Mouse (Mus musculus) stomach, postnatal 0 days (tissue): Measurements from ENCODE around the gene Enpp7. TPM values are rescaled to one million over a fixed set of nuclear protein-coding genes. Genes with fewer than 3 reads are reported as not detected.

ENCODE experiments used
- ATAC-seq: fragments of 200-750 bp; cut with Nextera tagmentation; 2 replicates; pipeline ENCODE4 v1.8.0; 2017; ENCODE audit not compliant: low FRiP score, low TSS enrichment
- DNase-seq: peaks from one replicate; pipeline ENCODE4 v3.0.0-alpha.2; 2016; ENCODE audit warnings: low spot score
- H3K27ac ChIP-seq: fragments of 300-500 bp; sonication (generic); replicated peaks from 2 replicates; pipeline ENCODE4 v1.5.1; 2014; ENCODE audit warnings: mild to moderate bottlenecking, control low read depth
- H3K27me3 ChIP-seq: fragments of 300-500 bp; sonication (generic); 2 replicates; pipeline ENCODE4 v1.6.1; 2014; ENCODE audit warnings: low read length; ENCODE audit not compliant: control insufficient read depth, insufficient read depth
- H3K36me3 ChIP-seq: fragments of 300-500 bp; sonication (generic); 2 replicates; pipeline ENCODE4 v1.6.1; 2014; ENCODE audit warnings: low read length, mixed read lengths; ENCODE audit not compliant: control insufficient read depth, insufficient read depth
- H3K4me1 ChIP-seq: fragments of 300-500 bp; sonication (generic); replicated peaks from 2 replicates; pipeline ENCODE4 v1.6.1; 2014; ENCODE audit warnings: antibody characterized with exemption; ENCODE audit not compliant: control insufficient read depth, insufficient read depth
- H3K4me2 ChIP-seq: fragments of 300-500 bp; sonication (generic); replicated peaks from 2 replicates; pipeline ENCODE4 v1.6.1; 2014; ENCODE audit warnings: low read depth, mild to moderate bottlenecking, control low read depth, moderate library complexity
- H3K4me3 ChIP-seq: fragments of 300-500 bp; sonication (generic); 2 replicates; pipeline ENCODE4 v1.5.1; 2014; ENCODE audit warnings: low read depth, low read length, control low read depth
- H3K9ac ChIP-seq: fragments of 300-500 bp; sonication (generic); 2 replicates; pipeline ENCODE4 v1.6.1; 2014; ENCODE audit warnings: mild to moderate bottlenecking, low read length, control low read depth, mixed read lengths
- H3K9me3 ChIP-seq: fragments of 300-500 bp; sonication (generic); 2 replicates; pipeline ENCODE4 v1.6.1; 2016; ENCODE audit warnings: low read length; ENCODE audit not compliant: control insufficient read depth
- CTCF ChIP-seq: IDR thresholded peaks from 2 replicates; pipeline ENCODE4 v1.5.1; 2016; ENCODE audit warnings: antibody characterized with exemption, low read depth, mild to moderate bottlenecking, moderate library complexity
- EP300 ChIP-seq: optimal IDR thresholded peaks from 2 replicates; pipeline ENCODE3; 2016; ENCODE audit warnings: antibody characterized with exemption
- WGBS: fragments of 180-500 bp; shearing (Covaris S2); extraction: QIAGEN DNeasy Blood & Tissue Kit; methylation state at CpG from one replicate; pipeline ENCODE4 v1.1.7; 2014; 5-methylcytosine and 5-hydroxymethylcytosine counted together
- polyA plus RNA-seq: library from polyadenylated mRNA; unstranded; fragments of >200 nt; fragmentation: Nextera tagmentation; extraction: Ambion mirVana; gene quantifications from 2 replicates; pipeline ENCODE4 v1.2.1, GENCODE M21; 2015

The Enpp7 gene
- polyA plus RNA-seq, 1 experiment from 2014 or later = not detected

GRCm38 (mm10) chr11:119023616-119023980, 35.6 kb downstream of the Enpp7 start:
- WGBS = under 1% methylated on average over 14 of the region's 15 CpGs
- DNase-seq = no peak
- TF ChIP-seq EP300 = no peak
- TF ChIP-seq CTCF = no peak

GRCm38 (mm10) chr11:119024260-119024659, 36.3 kb downstream of the Enpp7 start:
- Histone ChIP-seq H3K4me3 (peak overlapping the region; percentile 83), H3K4me2 (peak overlapping the region; percentile 96), H3K36me3 (peaks cover 11% of the 10 kb centered on the region), H3K27me3 (no peaks in the 10 kb centered on the region; the same call in 1 of the 2 replicates), H3K9ac (no peak overlapping the region; the same call in 1 of the 2 replicates), H3K27ac (no peak overlapping the region; the same call in 1 of the 2 replicates), H3K9me3 (no peaks in the 10 kb centered on the region), H3K4me1 (peaks cover 8% of the 10 kb centered on the region; the same call in 1 of the 2 replicates)
- WGBS = 13% methylated on average over 7 of the region's 7 CpGs
- DNase-seq = no peak
- ATAC-seq = no peak
- TF ChIP-seq EP300 = no peak
- TF ChIP-seq CTCF = no peak

More at GRCm38 (mm10) chr11:119023616-119023980, 35.6 kb downstream of the Enpp7 start:
- H3K4me1 ChIP-seq = peaks cover 8% of the 10 kb centered on the region; the same call in 1 of the 2 replicates
- H3K27ac ChIP-seq = peak overlapping the region; percentile 74; the same call in 1 of the 2 replicates
- peak; percentile 3; the same call in 1 of the 2 replicates for ATAC-seq
- no peaks in the 10 kb centered on the region for H3K9me3 ChIP-seq
- peak overlapping the region; percentile 79 for H3K9ac ChIP-seq
- peak overlapping the region; percentile 83 for H3K4me3 ChIP-seq
- H3K36me3 ChIP-seq = peaks cover 11% of the 10 kb centered on the region
- no peaks in the 10 kb centered on the region; the same call in 1 of the 2 replicates for H3K27me3 ChIP-seq
- peak overlapping the region; percentile 96 for H3K4me2 ChIP-seq

GRCm38 (mm10) chr11:119026203-119026602, 38.2 kb downstream of the Enpp7 start:
- ATAC-seq (no peak), DNase-seq (no peak)
- no peak for TF ChIP-seq CTCF
- no peak for TF ChIP-seq EP300
- Histone ChIP-seq H3K9ac (no peak overlapping the region), H3K9me3 (no peaks in the 10 kb centered on the region), H3K4me1 (peaks cover 8% of the 10 kb centered on the region; the same call in 1 of the 2 replicates), H3K36me3 (peaks cover 14% of the 10 kb centered on the region), H3K4me3 (no peak overlapping the region), H3K27ac (no peak overlapping the region), H3K27me3 (no peaks in the 10 kb centered on the region; the same call in 1 of the 2 replicates), H3K4me2 (no peak overlapping the region)
- WGBS = 39% methylated on average over 12 of the region's 12 CpGs

DNA sequence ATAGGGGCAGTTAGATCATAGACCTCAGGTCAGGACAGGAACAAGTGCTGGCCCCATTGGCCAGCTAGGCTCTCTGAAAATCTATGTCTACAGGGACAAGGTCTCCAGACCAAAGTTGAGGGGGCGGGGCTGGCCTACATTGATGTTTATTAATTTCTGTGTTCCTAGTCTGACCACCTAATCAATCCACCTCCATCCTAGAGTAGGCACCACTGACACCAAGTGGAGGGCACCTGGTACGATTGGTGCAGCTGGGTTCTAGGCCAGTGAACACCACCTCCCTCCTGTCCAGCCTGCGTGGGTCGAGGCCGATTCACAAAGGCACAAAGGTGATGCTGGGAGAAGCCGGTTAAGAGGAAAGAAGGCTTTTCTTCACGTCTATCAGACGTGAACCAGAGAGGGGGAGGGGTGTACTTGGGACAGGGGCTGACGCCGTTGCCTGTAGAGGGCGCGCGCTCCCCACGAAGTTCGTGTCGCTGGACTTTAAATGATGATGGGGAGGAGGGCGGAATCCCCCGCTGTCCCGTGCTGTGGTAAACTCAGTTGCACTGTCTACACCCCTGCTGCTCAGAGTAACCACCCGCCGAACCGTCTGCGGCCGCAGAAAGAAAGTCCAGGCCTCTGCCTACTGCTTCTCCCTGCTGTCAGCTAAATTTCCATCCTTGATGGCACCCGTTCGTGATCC, 46.0 kb downstream of the Enpp7 start:
- no peaks in the 10 kb centered on the region for H3K9me3 ChIP-seq
- no peak overlapping the region; the same call in 1 of the 2 replicates for H3K9ac ChIP-seq
- H3K4me3 ChIP-seq = peak overlapping the region; percentile 29
- H3K27ac ChIP-seq = no peak overlapping the region
- peaks cover 2% of the 10 kb centered on the region; the same call in 1 of the 2 replicates for H3K27me3 ChIP-seq
- peak; percentile 83 for DNase-seq
- peak overlapping the region; percentile 52 for H3K4me2 ChIP-seq
- H3K4me1 ChIP-seq = peaks cover 3% of the 10 kb centered on the region; the same call in 1 of the 2 replicates
- TF ChIP-seq EP300 = no peak
- TF ChIP-seq CTCF = peak; percentile 95
- H3K36me3 ChIP-seq = peaks cover 5% of the 10 kb centered on the region; the same call in 1 of the 2 replicates
- ATAC-seq = peak; percentile 50
- WGBS = 4% methylated on average over 26 of the region's 26 CpGs

- Histone ChIP-seq H3K4me3 (peak overlapping the region; percentile 29), H3K27ac (no peak overlapping the region), H3K4me2 (peak overlapping the region; percentile 52), H3K27me3 (peaks cover 2% of the 10 kb centered on the region; the same call in 1 of the 2 replicates), H3K9me3 (no peaks in the 10 kb centered on the region), H3K36me3 (peaks cover 3% of the 10 kb centered on the region; the same call in 1 of the 2 replicates), H3K4me1 (peaks cover 3% of the 10 kb centered on the region), H3K9ac (no peak overlapping the region)
- ATAC-seq = no peak
- no peak for DNase-seq
- no peak for TF ChIP-seq EP300
- no peak for TF ChIP-seq CTCF
- 5% methylated on average over 19 of the region's 19 CpGs for WGBS
Measured at GRCm38 (mm10) chr11:119034635-119035034, 46.6 kb downstream of the Enpp7 start.

DNA sequence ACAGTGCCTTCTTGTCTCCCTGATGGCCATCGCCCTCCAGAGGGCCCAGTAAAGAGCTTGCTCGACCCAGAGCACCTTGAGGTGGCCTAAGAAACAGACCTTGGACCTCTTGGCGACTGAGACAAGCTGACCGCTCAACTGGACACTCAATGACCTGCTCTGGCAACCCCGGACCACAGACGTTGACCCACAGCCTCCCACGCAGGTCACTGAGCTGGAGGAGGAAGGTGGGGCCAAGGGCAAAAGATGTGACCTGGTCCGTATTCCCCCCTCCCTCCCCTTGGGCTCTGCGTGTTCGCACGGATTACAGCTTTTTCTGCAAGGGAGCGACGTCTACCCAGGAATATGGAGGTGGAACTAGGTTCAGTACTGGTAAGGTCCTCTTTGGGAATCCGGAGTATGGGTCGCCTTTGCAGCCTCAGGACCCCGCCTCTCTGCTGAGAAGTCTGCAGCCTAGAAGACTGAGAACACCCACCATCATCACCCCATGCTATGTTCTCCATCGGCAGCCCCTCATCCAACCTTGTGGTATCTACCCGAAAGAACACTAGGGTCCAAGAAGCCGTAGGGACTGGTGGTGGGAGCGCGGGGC, 47.2 kb downstream of the Enpp7 start:
- WGBS = 15% methylated on average over 21 of the region's 21 CpGs
- no peak for ATAC-seq
- TF ChIP-seq EP300 = no peak
- no peak for TF ChIP-seq CTCF
- Histone ChIP-seq H3K27ac (no peak overlapping the region), H3K9me3 (no peaks in the 10 kb centered on the region), H3K9ac (no peak overlapping the region), H3K27me3 (peaks cover 2% of the 10 kb centered on the region; the same call in 1 of the 2 replicates), H3K4me3 (no peak overlapping the region), H3K36me3 (0 out of 2 replicates have a peak, but pooled peaks cover 2% of the 10 kb centered on the region), H3K4me1 (peaks cover 3% of the 10 kb centered on the region), H3K4me2 (no peak overlapping the region)
- DNase-seq = peak; percentile 14
